Mouse (Mus musculus) midbrain, postnatal 0 days (tissue): ENCODE data around the gene Atic. TPM values are rescaled to one million over a fixed set of nuclear protein-coding genes. Genes with fewer than 3 reads are reported as not detected.

Source experiments
- ATAC-seq: fragments of 200-750 bp; cut with Nextera tagmentation; 2 replicates; pipeline ENCODE4 v1.8.0; 2017; ENCODE audit warnings: moderate number of reproducible peaks, mild to moderate bottlenecking, moderate TSS enrichment, moderate library complexity; ENCODE audit not compliant: low FRiP score
- DNase-seq: peaks from one replicate; pipeline ENCODE4 v3.0.0-alpha.2; 2015; ENCODE audit warnings: low spot score
- H3K27ac ChIP-seq: fragments of 300-500 bp; sonication (generic); 2 replicates; pipeline ENCODE4 v1.5.1; 2014; ENCODE audit warnings: low read depth, mild to moderate bottlenecking, low read length, mixed read lengths
- H3K27me3 ChIP-seq: fragments of 300-500 bp; sonication (generic); 2 replicates; pipeline ENCODE4 v1.6.1; 2014; ENCODE audit warnings: low read length, control low read depth, mixed read lengths; ENCODE audit not compliant: insufficient read depth
- H3K36me3 ChIP-seq: fragments of 300-500 bp; sonication (generic); 2 replicates; pipeline ENCODE4 v1.6.1; 2014; ENCODE audit warnings: low read length, control low read depth, mixed read lengths; ENCODE audit not compliant: insufficient read depth
- H3K4me1 ChIP-seq: fragments of 300-500 bp; sonication (generic); 2 replicates; pipeline ENCODE4 v1.6.1; 2014; ENCODE audit warnings: mild to moderate bottlenecking, control low read depth, antibody characterized with exemption, low read length, mixed read lengths; ENCODE audit not compliant: insufficient read depth
- H3K4me2 ChIP-seq: fragments of 300-500 bp; sonication (generic); 2 replicates; pipeline ENCODE4 v1.6.1; 2014; ENCODE audit warnings: low read depth, mild to moderate bottlenecking, low read length, mixed read lengths; ENCODE audit not compliant: poor library complexity, severe bottlenecking
- H3K4me3 ChIP-seq: fragments of 300-500 bp; sonication (generic); 2 replicates; pipeline ENCODE4 v1.5.1; 2014; ENCODE audit warnings: low read depth, mild to moderate bottlenecking, low read length, moderate library complexity
- H3K9ac ChIP-seq: fragments of 300-500 bp; sonication (generic); replicated peaks from 2 replicates; pipeline ENCODE4 v1.6.1; 2014; ENCODE audit warnings: mild to moderate bottlenecking, low read length, moderate library complexity, mixed read lengths; ENCODE audit not compliant: poor library complexity, severe bottlenecking
- H3K9me3 ChIP-seq: fragments of 300-500 bp; sonication (generic); 2 replicates; pipeline ENCODE4 v1.6.1; 2016; ENCODE audit warnings: low read length, control low read depth
- CTCF ChIP-seq: IDR thresholded peaks from 2 replicates; pipeline ENCODE4 v1.5.1; 2016; ENCODE audit warnings: antibody characterized with exemption, mild to moderate bottlenecking
- whole genome bisulfite sequencing: fragments of 180-500 bp; shearing (Covaris S2); extraction: QIAGEN DNeasy Blood & Tissue Kit; methylation state at CpG from one replicate; pipeline ENCODE4 v1.1.7; 2014; 5-methylcytosine and 5-hydroxymethylcytosine counted together
- polyA plus RNA-seq: library from polyadenylated mRNA; unstranded; fragments of >200 nt; fragmentation: Nextera tagmentation; extraction: Ambion mirVana; gene quantifications from 2 replicates; pipeline ENCODE4 v1.2.1, GENCODE M21; 2015
- total RNA-seq: library from RNA; depleted of rRNA; stranded (reverse); fragments of >200 nt; gene quantifications from 2 replicates; pipeline ENCODE4 v1.2.3, GENCODE M21; 2014

Atic gene
- total and polyA plus RNA-seq, 2 experiments from 2014 or later, result 26.5 to 44.7 TPM

DNA sequence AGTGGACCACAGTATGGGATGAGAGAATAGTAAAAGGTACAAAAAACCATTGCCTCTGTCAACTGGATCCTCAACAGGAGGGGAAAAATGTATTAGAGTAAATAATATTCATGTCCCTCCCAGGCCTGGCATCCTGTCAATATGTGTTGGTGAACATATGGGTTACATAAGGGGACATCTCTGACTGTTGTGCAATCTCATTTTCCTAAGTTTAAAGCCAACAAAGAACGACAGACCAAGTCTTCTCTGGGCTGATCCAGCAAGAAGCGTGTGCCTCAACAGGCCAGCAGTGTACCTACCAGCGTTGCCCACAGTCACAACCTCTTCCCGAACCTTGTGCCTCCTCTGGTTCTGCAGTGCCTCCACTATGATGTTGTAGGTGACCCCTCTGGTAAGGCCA is 38.4 kb downstream of the Atic start:
- TF ChIP-seq CTCF, result no peak
- peaks cover 4% of the 10 kb centered on the region; the same call in 1 of the 2 replicates for H3K36me3 ChIP-seq
- no peak for DNase-seq
- H3K4me2 ChIP-seq, result no peak overlapping the region
- no peak overlapping the region for H3K4me3 ChIP-seq
- WGBS, result 94% methylated on average over 4 of the region's 4 CpGs
- H3K27me3 ChIP-seq, result no peaks in the 10 kb centered on the region
- H3K4me1 ChIP-seq, result no peaks in the 10 kb centered on the region
- no peak for ATAC-seq
- no peaks in the 10 kb centered on the region for H3K9me3 ChIP-seq
- no peak overlapping the region for H3K9ac ChIP-seq
- H3K27ac ChIP-seq, result no peak overlapping the region

GRCm38 (mm10) chr1:71605751-71606150 is 48.8 kb downstream of the Atic start:
- Histone ChIP-seq H3K4me3 (no peak overlapping the region), H3K36me3 (no peaks in the 10 kb centered on the region), H3K4me2 (no peak overlapping the region), H3K9ac (no peak overlapping the region), H3K27me3 (no peaks in the 10 kb centered on the region), H3K9me3 (no peaks in the 10 kb centered on the region), H3K27ac (no peak overlapping the region), H3K4me1 (no peaks in the 10 kb centered on the region)
- no peak for ATAC-seq
- 88% methylated on average over 2 of the region's 2 CpGs for WGBS
- no peak for DNase-seq
- TF ChIP-seq CTCF, result no peak

DNA sequence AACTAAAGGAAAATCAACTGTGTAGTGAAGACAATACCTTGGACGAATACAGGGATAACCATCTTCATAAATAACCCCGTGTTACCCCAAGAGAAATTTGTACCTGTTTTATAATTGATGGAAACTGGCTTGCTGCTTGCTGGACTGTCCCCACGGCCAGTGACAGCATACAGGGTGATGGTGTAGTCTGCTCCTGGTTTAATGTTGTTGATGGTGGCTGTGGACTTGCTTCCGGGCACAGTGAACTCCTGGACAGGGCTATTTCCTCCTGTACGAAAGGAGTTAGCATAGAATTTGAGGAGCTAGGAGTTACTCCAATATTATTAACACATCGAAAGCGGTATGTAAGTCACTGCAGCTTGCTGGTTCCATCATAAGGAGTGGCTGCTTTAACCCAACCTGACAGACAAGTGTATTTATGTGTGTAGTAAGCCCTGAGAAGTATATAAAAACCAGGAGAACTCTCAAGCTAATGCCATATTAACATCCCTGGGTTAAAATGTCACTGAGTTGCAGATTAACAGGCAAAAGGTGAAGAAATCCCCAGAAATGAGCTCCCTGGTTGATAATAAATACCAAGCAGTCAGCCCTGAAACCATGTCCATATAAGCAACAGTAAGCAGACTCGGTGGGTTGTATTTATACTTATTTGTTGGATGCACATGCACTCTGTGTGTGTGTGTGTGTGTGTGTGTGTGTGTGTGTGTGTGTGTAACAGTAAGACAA is 49.8 kb downstream of the Atic start:
- H3K9me3 ChIP-seq, result no peaks in the 10 kb centered on the region
- H3K4me2 ChIP-seq, result no peak overlapping the region
- no peaks in the 10 kb centered on the region for H3K36me3 ChIP-seq
- TF ChIP-seq CTCF, result no peak
- no peak overlapping the region for H3K9ac ChIP-seq
- no peak for ATAC-seq
- no peak overlapping the region for H3K4me3 ChIP-seq
- H3K27ac ChIP-seq, result no peak overlapping the region
- no peaks in the 10 kb centered on the region for H3K4me1 ChIP-seq
- H3K27me3 ChIP-seq, result no peaks in the 10 kb centered on the region
- no peak for DNase-seq
- 95% methylated on average over 8 of the region's 8 CpGs for WGBS

DNA sequence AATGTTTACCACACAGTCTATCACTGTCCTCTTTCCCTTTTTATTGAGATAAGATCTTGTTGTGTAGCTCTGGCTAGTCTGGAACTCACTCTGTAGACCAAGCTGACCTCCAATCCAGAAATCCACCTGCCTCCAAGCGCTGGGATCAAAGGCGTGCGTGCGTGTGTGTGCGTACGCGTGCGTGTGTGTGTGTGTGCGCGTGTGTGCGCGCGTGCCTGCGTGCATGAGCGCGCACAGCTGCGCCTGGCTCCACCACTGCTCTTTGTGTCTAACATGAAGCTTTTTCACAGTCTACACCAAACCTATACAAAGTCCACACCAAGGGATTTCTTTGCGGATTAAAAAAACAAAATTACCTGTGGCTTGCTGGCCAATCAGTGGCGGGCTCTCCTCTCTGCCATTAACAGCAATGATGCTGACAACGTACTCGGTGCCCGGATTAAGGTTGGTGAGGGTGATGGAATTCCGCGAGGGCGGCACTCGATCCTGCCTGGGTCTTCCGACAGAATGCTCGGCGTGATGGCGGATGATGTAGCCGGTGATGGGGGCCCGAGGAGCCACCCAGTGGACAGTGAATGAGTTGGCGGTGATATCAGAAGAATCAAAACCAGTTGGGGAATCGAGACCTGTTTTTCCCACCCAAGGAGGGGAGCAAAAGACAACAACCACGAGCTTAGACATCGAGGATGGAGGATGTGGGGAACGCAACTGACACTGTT is 52.3 kb downstream of the Atic start:
- H3K27ac ChIP-seq, result no peak overlapping the region
- no peak for DNase-seq
- no peak overlapping the region for H3K4me3 ChIP-seq
- H3K9ac ChIP-seq, result no peak overlapping the region
- WGBS, result 97% methylated on average over 37 of the region's 37 CpGs
- no peak for TF ChIP-seq CTCF
- ATAC-seq, result no peak
- H3K9me3 ChIP-seq, result no peaks in the 10 kb centered on the region
- no peak overlapping the region for H3K4me2 ChIP-seq
- H3K36me3 ChIP-seq, result no peaks in the 10 kb centered on the region
- H3K27me3 ChIP-seq, result no peaks in the 10 kb centered on the region
- H3K4me1 ChIP-seq, result no peaks in the 10 kb centered on the region

- H3K4me1 ChIP-seq, result no peaks in the 10 kb centered on the region
- no peak for ATAC-seq
- no peak for DNase-seq
- no peak overlapping the region for H3K9ac ChIP-seq
- H3K27me3 ChIP-seq, result no peaks in the 10 kb centered on the region
- TF ChIP-seq CTCF, result no peak
- no peak overlapping the region for H3K27ac ChIP-seq
- WGBS, result 97% methylated on average over 5 of the region's 5 CpGs
- no peak overlapping the region for H3K4me3 ChIP-seq
- no peaks in the 10 kb centered on the region for H3K9me3 ChIP-seq
- H3K4me2 ChIP-seq, result no peak overlapping the region
- H3K36me3 ChIP-seq, result no peaks in the 10 kb centered on the region
Measured at GRCm38 (mm10) chr1:71609916-71610315, 53.0 kb downstream of the Atic start.

DNA sequence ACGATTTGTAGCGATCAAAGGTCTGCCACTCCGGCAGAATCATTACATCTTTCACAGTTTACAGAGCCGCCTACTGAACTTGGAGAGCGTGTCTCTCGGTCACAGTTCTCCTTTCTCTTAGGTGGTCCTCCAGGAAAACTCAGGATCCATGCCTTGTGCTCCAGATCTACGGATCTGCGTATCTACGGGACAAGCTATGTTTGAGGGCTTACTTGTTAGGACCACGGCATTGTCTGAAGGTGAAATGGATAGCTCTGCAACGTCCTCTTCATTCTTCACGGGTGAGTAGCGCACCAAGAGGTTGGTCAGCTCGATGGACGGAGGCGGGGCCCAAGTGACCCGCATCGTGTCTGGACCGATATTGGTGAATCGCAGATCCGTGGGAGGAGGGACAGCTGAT is 55.3 kb downstream of the Atic start:
- H3K36me3 ChIP-seq, result no peaks in the 10 kb centered on the region
- no peak overlapping the region for H3K4me3 ChIP-seq
- no peaks in the 10 kb centered on the region for H3K9me3 ChIP-seq
- H3K27me3 ChIP-seq, result no peaks in the 10 kb centered on the region
- 96% methylated on average over 21 of the region's 21 CpGs for WGBS
- no peak overlapping the region for H3K27ac ChIP-seq
- no peak for ATAC-seq
- DNase-seq, result no peak
- no peaks in the 10 kb centered on the region for H3K4me1 ChIP-seq
- no peak overlapping the region for H3K4me2 ChIP-seq
- no peak overlapping the region for H3K9ac ChIP-seq
- no peak for TF ChIP-seq CTCF
